Mouse (Mus musculus) ovary, postnatal 10 days (tissue): Measurements from ENCODE around the gene Rbm20.

Source experiments
- DNase-seq: peaks from one replicate; pipeline ENCODE4 v3.0.0; 2022; ENCODE audit warnings: low spot score

The Rbm20 gene

DNA sequence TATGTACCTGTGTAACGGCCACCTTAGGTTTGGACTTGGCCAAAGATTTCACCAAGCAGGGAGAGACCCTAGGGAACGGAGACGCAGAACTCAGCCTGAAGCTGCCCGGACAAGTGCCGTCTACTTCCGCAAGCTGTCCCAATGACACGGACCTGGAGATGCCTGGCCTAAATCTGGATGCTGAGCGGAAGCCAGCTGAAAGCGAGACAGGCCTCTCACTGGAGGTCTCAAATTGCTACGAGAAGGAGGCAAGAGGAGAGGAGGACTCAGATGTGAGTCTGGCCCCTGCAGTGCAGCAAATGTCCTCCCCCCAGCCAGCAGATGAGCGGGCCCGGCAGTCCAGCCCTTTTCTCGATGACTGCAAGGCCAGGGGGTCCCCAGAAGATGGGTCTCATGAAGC, 174.2 kb downstream of the Rbm20 start:
- no peak for DNase-seq

DNA sequence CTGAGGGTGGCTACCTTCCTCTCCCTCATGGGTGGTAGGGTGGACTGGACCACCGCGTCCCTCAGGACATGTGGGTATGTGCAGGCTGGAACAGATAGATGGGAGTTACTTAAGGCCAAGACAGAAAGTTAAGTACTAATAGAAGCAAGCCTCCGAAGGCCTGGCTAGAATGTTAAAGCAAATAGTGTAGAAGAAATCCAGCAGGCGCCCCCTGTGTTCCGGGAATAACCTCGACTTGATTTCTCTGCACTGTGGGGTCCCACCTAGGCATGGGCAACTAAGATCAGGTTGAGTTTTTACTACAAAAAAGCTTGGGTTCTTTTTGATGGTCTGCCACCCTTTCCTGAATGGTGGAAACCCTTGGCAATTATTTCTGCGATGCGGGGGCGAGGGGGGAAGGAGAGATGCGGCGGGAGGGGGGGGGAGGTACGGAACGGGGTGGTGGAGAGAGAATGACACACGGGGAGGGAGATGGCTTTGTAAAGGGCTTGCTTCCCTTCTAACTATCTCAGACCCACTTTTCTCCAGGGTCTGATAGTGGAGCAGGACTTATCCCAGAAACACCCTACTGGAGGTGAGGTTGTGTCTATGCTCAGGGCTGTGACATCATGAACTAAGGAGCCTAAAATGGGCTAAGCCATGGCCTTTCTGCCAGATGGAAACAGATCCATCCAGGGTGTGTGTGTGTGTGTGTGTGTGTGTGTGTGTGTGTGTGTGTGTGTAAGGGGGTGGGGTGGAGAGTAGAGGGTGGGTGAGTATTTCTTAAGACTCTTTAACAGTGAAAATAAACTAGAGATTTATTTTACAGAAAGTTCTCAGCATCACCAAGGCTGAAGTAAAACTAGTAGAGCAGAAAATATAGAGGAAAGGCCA, 175.0 kb downstream of the Rbm20 start:
- DNase-seq: no peak

DNA sequence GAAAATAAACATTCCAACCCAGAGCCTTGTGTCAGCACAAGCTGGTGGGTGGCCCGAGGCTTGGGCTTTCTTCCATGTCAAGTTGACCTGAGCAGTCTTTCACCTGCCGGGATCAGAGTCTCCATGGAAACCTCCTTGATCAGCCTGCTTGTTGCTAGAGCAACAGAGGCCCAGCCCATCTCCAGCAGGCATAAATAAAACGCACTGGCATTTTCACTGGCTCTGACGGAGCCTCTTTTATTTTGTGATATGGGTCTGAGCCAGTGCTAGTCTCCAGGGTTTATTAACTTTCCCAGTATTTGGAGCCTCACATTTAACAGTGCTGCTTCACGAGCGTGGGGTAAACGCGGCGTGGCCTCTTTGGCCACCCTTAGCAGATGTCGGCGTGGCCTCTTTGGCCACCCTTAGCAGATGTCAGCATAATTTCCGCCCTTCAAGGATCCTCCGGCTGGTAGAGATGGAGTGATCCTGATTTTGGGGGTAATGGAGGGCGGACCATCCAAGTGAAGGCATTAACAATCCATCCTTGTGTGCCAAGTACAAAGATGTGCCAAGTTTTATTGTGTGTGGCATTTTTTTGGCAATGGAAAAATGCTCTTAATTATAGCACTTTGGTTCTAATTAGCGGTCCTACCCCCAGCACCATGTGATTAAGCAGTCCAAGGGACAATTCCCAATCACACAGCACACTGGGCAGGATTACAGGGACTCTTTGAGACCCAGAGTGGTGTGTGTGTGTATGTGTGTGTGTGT, 175.8 kb downstream of the Rbm20 start:
- DNase-seq: peak; percentile 55

DNA sequence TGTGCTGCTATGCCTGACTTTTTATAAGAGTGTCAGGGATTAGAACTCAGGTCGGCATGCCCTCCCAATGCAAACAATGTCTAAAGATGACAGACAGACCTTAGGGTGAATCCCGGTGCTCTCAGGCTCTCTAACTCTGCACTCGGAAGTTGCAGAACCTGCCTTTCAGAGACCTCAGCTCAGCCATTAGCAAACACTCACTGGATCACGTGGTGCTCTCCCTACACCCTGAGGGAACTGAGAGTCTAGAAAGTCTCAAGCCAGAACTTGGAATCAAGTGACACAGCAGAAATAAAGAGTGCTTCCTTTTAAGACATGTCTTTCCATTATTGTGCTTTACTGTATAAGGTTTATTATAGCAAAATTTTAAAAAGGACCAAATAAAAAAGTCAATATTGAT, 177.9 kb downstream of the Rbm20 start:
- no peak for DNase-seq

DNA sequence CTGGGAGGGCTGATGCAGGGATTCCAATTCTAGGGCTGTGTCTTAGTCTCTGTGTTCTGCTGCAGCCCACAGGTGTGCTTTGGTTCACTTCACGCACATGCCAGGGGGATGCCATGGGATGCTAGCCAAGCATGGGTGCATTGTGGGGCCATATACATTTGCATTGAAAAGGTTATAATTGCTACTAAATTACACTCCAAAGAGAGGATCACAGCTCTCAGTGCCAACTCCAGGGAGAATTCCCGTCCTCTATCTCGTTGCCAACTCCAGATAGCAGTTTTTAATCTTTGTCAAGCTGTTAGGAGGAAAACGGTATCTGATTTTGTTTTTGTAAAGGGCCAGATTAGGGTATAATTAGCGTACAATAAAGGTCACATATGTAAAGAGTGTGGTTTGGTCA, 178.7 kb downstream of the Rbm20 start:
- no peak for DNase-seq

DNA sequence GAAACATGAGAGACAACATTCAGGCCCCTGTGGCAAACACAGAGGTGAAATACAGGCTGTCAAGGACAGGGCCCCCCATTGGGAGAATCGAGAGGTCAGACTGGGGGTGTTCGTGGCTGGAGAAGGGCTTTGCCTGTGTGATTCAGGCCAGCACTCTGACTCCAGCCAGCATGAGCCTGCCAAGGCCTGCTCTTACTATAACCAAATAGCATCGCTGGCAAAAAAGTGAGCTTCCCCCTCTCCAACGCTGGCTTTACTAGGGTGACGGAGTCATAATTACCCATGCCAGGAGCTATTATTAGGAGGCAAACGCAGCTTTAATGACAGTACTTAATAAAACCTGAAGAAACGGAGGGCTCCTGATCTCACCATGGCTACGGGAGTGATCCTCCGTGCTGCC, 179.7 kb downstream of the Rbm20 start:
- no peak for DNase-seq

DNA sequence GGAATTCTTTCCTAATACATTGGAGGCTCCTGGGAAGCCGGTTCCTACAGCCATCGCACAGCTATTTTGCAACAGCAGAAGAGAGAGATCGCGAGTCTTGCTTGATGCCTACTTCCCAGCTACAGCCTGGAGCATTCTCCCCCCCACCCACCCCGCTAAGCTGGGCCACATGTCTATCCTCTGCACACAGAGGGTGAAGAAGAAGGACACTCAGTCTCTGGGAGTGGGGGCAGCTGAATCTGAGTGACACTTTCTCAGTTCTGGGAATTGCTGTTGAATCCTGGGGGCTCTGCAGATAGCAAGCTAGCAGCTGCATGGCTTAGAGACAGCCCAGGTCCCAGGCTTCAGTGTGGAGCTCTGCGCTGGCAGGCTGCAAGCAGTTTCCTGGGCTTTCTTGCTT, 180.9 kb downstream of the Rbm20 start:
- no peak for DNase-seq

DNA sequence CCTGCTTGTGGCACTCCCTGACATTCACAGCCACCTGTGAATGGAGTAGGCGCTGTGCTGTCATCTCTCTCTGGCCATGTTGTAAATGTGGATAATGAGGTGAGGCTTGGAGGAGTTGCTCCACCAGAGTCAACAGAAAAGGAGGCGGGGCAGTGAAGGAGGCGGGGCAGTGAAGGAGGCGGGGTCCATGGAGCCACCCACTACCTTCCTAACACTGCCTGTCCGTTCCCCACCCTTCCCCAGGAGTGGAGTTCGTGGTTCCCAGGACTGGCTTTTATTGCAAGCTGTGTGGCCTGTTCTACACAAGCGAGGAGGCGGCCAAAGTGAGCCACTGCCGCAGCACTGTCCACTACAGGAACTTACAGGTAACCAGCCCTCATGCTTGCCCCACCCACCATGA, 182.0 kb downstream of the Rbm20 start:
- no peak for DNase-seq

DNA sequence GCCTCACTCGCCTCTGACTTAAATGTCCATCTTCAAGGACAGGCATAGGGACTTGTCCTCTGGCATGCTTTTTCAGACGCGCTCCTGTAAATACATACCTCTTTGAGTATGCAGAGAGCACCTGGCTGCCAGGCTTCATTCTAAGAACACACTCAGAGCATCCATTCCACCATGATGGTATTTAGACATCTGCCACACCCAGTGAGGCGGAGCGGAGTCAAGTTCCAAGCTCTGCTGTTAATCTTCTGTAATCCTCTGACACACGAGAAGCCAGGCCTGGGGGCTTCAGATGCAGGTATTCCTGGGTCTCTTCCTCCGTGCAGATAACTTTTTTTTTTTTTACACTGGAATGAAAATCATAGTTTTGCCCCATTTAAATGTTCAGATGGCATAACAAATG, 182.5 kb downstream of the Rbm20 start:
- DNase-seq: no peak

DNA sequence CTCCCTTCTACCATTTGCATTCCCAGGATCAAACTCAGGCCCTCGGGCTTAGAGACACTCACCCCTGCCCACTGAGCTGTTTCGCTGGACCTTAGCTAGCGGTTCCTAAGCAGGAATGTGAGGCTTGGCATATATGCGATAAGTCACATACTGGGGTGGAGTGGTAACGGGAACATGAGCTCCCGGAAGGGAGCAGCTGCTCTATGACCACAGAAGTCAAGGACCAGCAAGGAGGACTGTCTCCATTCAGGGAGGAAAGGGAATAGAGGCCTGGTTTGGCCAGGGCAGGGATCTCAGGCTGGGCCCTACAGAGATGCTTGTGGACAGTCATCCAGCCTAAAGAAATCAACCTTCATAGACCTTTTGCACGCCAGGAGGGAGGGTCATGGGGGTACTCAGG, 184.2 kb downstream of the Rbm20 start:
- DNase-seq: no peak

DNA sequence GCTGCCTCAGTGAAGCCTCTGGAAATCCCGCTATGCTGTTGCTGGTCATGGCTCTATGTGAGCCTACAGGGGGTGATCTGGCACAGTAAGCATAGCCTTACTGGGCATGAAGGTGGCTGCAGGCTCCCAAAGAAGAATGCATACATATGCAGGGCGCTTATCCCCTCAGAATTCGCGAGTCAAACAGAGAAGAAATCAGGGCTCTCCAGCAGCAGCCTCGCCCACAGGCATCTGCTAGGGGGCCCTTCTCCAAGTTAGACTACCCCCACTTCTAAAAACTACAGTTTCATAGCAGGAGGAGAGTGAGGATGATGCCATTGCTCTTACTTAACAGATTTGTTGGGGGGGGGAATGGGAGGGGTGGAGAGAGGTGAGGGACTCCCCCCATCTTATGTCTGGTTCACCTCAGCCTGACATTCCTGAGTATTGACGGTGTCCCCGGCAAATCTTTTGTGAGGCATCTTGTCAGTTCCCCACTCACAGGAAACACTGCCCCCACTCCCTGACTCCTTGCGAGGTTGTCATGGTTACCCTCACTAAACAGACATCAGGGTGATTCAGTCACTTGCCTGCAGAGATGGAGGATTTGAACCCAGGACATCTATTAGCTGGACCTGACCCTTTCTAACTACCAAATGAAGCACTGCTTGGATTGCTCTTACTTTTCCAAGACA, 185.6 kb downstream of the Rbm20 start:
- DNase-seq: no peak

DNA sequence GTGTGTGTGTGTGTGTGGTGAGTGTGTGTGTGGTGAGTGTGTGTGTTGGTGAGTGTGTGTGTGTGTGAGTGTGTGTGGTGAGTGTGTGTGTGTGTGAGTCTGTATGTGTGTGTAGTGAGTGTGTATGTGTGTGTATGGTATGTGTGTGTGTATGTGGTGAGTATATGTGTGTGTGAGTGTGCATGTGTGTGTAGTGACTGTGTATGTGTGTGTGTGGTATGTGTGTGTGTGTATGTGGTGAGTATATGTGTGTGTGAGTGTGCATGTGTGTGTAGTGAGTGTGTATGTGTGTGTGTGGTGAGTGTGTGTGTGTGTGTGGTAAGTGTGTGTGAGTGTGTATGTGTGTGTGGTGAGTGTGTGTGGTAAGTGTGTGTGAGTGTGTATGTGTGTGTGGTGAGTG, 190.1 kb downstream of the Rbm20 start:
- DNase-seq: no peak

DNA sequence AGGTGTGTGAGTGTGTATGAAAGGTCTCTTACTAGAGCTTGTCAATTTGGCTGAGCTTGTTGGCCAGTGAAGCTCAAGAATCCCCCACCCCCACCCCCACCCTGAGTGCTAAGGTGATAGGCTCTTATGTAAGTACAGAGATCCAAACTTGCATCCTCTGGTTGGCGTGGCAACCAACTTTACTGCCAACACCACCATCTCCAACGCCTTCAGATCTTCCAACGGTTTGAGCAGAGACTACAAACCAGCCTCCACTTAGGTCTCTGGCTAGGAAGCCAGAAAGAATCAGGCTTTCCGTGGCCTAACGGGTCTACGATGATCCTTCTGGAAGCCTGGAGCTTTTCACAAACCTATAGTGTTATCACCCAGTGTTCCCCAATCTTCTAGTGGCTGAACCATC, 191.0 kb downstream of the Rbm20 start:
- no peak for DNase-seq

DNA sequence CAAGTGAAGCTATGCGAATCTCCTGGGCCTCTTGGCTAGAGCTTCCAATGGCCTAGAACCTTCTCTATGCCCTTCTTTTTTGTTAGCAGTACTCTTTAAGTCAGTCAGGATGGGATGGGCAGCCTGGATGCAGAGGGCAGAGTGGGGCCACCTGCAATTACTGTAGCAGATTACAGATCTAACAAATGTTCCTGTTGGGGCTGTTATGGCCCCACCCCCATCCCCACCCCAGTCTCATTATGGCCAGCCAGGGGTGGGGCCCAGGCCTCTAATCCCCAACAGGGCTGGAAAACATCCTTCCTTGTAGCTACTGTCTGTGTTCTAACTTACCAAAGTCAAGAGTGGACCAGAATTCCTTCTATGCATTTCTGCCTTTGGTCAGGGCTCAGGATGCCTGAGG, 191.7 kb downstream of the Rbm20 start:
- no peak for DNase-seq

DNA sequence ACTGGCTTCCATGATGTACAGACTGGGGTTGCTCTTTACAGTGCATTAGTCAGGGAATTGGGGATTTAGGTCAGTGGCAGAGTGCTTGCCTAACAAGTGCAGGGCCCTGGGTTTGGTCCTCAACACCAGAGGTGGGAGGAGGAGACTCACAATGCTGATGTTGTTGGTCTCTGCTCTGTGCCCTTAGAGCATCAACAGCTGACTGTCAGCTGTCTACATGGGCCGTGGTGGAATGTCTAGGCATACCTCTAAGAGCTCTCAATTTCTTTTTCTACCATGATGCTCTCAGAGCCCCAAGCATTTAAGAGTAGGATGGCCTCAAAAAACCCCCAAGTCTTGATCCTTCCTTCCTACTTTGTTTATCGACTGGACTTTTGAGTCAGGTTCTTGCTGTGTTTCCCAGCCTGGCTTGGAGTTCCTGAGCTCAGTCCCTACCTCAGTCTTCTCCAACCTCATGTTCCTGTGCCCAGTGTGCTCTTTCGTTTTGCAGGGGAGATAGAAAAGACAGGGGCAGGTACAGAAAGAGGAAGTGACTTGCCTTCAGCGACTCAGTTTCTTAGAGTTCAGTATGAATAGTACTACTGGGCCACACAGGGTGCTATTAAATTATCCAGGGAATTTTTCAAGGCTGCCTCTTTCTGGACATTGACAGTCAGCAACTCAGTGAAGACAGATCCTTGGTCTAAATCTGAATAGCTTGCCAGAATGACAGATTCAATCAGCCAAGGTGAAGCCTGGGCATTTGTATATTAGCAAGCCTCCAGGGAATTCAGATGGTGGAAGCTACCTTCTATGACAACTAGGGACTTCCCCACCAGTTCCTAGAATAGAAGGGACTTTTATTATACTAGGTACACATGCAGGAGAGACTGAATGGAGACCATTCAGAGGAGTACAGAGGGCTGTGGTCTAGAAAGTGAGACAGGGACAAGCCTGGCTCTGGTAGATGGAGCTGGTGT, 192.6 kb downstream of the Rbm20 start:
- no peak for DNase-seq

DNA sequence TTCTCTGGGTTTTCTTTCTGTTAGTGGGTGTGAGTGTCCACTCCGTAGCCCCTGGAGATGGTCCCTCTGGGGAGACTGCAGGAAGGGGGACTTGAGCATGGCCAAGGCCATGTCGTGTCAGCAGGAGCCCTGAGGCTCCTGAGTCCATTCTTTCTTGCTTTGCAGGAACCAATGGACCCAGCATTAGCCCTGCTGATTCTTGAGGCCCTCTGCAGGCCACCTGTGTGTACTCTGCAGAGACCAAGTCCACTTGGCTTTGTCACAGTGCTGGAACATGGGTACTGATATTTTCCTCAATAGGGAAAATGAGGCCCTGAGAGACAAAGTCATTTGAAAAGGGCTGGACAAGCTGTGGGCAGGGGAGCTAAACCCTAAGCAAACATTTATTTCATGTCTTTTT, 193.5 kb downstream of the Rbm20 start:
- DNase-seq: no peak

DNA sequence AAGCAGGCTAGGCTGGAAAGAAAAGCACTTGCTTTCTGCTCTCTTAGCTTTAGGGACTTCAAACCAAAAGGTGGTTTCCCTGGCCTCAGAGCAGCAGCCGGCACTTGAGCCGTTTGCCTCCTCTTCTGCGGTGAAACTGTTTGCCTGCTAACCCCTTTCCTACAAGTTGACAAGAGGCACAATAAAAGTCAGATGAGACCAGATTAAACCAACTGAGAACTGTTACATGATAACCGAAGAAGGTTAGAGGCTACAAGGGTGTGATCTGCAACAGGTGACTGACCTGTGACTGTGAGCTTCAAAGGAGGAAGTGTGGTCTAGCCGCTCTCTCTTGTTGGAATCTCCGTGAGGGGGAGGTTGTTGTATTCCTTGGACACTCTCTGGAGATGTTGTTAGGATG, 194.4 kb downstream of the Rbm20 start:
- no peak for DNase-seq

DNA sequence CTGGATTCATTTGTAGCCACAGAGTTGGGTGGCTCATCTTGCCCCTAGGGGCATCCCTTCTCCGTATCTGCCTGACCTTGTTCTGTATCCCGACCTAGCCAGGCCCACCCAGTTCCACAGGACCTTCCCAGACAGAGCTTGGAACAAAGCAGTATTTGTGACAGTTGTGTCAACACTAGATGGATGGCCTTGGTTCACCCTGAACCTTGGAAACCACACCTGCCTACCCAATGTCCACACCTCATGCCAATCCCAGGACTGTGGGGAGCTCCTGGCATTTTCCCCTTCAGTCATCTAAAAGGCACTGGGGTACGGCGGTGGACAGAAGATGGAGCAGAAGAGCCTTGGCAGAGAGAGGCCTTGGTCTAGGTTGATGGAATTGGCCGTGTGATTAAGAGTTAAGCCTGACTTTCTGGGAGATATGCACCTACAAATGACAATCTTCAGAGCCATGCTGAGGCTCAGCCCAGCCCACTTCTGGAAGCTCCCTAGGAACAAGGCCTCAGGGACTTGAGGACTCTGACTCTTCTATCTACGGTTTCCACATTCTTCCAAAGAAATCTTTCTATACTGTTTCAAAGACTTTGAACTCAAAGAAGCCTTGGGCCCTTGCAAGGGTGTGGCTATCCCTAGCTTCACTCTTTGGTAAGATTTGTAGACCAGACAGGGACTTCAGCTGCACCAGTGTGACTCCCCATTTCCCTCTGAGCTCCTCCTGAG, 196.0 kb downstream of the Rbm20 start:
- DNase-seq: no peak

DNA sequence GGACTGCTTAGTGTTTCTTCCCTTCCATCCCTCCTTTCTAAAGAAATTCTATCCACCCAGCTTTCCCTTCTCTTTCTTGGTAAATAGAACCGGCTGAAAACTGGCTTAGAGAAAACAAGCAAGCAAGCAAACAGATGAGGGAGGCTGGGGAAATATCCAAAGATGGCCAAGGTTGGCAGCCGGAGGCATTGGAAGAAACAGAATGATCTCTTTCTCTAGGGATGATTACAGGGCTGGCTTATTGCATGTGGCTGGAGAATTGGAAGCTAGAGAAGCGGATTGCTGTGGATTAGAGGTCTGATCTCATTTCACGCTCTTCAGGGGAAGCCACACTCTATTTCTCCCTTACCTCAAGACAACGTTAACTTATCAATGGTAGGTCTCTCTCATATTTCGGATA, 198.1 kb downstream of the Rbm20 start:
- no peak for DNase-seq

DNA sequence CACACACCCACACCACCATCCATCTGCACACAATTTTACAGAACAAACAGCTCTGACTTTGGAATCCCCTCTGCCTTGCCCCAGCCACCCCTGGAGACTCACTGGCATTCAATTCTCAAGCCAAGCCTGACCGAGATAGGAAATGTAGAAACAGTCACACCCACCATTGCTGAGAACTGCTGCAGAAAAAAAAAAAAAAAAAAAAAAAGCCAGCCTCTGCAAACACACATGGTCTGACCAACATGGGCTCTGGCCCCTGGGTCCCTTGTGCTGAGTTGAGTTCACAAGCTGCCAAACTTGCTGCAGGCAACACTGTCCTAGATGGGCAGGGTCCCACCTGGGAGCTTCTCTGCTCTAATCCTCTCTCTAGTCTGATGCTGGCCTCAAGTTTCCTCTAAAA, 200.7 kb downstream of the Rbm20 start:
- no peak for DNase-seq

DNA sequence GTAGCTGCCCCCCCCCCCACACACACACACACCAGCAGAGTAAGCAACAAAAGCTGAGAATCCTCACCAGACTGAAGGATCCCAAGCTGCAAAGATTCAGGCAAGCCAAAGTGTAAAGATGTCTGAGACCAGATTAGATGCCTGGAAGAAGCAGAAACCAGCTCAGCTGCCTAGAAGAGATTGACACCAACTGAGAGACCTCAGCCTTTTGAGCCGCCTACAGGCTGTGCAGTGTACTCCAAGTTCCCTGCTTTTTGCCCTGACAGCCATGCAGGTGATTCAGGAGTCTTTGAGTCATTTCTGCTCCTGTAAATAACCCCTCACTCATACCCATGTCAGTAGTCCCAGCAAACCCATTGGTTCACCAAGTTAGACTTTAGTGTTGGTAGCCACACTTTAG, 203.4 kb downstream of the Rbm20 start:
- DNase-seq: no peak
